Mouse (Mus musculus): Measurements from ENCODE around the gene Slc34a2.

Slc34a2 gene

GRCm38 (mm10) chr5:53031346-53031745 lies 6.5 kb upstream of the Slc34a2 start:
- no peak for DNase-seq

- DNase-seq: peak; percentile 16
These were observed 4.3 kb downstream of the Slc34a2 start for GRCm38 (mm10) chr5:53042034-53042748.

DNA sequence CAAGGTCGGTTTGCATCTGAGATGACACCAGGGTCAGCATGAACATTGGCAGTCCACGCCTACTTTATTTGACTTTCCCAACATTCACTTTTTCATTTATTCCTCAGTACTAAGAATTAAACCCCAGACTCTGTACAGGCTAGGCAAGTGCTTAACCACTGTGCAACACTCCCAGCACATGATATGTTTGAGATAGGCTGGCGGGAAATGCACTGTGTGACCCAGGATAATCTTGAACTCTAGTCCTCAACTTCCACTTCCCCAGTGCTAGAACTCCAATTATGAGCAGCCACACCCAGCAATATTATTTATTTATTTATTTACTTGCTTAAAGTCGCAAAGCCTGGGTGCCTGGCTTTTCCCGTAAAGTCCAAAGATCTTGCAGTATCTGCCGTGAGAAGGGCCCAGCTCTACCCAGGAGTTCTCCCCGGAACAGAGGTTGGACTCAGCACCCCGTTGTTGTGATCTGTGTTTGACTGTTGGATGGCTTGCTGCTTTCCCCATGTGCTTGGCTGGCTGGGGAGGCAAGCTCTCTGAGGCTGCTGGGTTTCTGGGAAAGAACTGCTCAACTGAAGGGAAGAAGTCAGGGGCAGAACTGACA lies 5.0 kb downstream of the Slc34a2 start:
- no peak for DNase-seq

GRCm38 (mm10) chr5:53043716-53044115 lies 5.8 kb downstream of the Slc34a2 start:
- DNase-seq: peak; percentile 41

GRCm38 (mm10) chr5:53047951-53048350 lies 10.1 kb downstream of the Slc34a2 start:
- DNase-seq: peak; percentile 47

DNA sequence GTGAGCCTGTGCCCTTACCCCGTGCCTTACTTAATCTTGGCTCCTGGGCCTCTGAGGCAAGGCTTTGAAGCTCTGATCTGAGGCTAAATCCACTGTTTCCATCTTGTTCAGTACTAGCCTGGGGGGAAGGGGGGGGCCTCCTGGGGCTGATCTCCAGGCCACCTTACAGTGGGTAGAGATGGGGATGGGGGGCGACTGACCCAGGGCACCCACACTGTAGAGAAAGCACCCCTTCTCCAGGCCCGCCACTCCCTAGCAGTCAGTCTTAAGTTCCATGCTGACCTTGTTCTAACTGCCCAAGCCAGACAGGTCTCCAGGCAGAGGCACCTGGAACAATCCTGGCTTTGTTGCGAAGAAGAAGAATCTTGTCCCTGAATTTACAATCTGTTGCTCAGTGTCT lies 10.7 kb downstream of the Slc34a2 start:
- DNase-seq: no peak

DNA sequence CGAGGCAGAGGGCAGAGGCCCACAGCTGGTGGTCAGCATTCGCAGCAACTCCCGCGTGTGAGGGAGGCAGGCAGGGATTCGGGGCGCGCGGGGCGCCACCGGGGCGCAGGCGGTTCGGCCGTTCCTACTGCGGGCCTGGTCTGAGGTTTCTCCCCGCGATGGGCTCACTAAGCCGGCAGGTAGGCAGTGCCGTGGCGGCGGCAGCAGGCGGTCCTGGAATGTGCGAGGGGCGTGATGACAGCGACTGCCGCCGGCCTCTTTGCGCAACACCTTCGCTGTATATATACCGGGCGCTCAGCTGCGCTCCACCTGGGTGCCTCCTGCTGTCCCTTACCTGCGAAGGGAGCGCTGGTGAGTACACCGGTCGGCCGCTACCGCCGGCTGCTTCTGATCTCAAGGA lies 11.2 kb downstream of the Slc34a2 start:
- peak; percentile 54 for DNase-seq

DNA sequence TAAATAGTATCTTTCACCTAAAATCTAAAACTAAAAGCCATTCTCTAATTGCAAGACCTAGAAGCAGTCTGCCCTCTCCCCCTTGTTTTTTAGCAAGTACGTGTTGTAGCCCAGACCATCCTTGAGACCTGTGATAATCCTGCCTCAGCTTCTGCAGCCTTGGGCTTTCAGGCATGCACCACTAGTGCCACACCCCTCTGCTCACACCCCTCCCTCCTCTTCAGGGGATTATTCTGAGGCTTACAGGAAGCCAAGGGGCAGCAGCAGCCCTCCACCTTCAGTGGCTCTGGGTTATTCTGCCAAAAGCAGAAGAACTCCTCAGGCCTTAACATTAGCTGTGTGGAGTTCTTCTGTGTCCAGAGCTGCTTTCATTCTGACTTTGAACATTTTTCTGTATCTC lies 13.1 kb downstream of the Slc34a2 start:
- no peak for DNase-seq

- no peak for DNase-seq
These were observed 15.4 kb downstream of the Slc34a2 start for GRCm38 (mm10) chr5:53053246-53053645.

DNA sequence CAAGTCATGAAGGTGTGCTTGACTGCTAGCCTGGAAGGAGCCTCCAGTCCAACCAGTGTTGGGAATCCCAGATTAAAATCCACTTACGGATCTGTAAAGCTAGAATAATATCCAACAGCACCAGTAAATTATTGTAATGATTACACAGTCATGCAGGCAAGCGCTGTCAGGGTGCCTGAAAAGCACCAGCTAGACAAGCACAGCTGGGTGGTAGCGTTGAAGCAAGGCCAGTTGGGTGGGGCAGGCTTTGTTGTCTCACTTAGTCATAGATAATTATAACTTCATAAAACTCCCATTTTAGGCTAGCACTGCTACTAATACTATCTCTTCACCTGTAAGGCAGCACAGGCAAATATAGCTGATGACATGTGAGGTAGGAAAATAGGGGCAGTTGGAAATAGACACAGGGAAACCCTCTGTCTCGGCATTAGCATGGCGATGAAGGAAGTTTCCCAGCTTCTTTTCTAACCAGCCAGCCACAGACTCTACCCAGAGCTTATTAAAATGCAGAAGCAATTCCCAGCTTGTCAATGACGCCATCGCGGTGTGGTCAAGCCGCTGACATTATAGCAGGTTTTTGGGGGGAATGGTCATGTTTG lies 23.8 kb downstream of the Slc34a2 start:
- DNase-seq: no peak

DNA sequence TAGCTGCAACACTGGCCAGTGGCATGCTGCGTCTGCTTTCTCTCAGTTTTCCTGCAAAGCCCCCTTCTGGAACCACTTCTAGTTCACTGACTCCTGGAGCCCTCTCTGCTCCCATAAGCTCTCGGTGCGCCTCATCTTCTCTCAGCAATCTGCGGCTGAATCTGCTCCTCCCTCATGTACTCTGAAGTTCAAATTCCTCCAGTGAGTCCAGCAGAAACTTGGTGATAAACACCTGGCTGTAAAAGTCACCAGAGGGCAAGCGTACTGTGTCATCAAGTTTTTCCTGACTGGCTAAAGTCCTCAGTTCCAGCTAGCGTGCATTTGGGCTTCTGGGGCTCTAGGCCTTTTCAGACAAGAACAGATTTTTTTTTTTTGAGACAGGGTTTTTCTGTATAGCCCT lies 36.7 kb downstream of the Slc34a2 start:
- peak; percentile 33 for DNase-seq

DNA sequence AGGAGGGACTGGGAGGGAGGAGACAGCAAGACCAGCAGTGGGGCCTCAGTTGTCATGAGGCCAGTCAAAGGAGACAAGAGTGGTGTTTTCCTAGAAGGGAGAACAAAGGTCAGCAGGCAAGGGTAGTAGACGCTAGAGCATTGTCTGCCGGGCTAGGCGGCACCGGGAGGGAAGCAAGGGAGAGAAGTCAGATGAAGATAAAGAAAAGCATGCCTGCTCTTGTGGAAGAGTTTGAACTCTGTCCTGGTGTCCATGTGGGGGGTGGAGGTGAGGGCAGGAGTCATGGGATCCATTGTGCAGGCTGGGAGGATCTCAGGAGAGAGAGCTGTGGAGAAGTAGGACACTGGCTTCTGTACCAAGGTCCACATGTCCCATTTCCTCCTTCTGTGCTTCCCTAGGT lies 40.6 kb downstream of the Slc34a2 start:
- peak; percentile 54 for DNase-seq

DNA sequence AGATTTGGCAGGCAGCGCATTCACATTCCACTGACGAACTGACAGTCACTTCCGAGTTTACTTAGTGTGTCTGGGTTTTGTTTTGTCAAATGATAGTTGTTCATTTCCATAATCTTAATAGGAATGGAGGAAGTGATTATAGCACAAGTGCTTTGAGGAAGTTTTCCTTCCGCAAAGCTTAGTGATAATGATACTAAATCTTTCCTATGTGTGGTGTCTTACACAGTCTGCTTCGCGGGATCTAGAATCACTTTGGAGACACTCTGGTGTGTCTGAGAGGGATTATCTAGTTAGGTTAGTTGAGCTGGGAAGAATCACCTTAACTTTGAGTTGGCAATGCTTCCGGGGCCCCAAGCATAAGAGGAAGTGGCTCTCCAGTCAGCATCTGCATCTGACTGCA lies 49.6 kb downstream of the Slc34a2 start:
- DNase-seq: no peak

- no peak for DNase-seq
These were observed 53.5 kb downstream of the Slc34a2 start for GRCm38 (mm10) chr5:53091331-53091730.

DNA sequence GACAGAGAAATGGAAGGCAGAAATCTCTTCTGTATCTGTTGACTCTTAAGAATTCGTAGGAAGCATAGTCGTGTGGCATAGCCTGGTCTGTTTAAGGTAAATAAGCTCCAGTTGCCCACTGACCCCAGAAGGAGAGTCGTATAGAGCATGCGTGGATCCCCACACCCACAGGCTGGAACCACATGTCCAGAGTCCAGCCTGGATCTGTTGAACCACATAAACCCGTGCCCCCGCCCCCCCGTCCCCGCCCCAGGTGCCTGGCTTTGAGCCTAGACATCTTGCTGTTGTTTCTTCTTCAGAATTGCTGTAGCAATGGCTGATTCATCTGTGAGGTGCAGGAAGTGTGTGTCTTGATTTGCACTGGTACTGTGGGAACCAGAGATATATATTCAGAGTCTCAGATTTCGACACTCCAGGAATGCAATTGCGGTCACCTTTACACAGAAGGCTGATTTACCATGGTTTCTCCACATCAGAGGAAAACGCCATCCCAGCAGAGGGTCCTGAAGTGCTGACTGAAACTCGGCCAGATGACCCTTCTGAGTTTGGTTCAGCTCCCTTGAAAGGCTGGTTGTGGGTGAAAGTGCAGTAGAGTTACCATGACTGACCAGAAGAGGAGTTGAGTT lies 64.1 kb downstream of the Slc34a2 start:
- peak; percentile 62 for DNase-seq

DNA sequence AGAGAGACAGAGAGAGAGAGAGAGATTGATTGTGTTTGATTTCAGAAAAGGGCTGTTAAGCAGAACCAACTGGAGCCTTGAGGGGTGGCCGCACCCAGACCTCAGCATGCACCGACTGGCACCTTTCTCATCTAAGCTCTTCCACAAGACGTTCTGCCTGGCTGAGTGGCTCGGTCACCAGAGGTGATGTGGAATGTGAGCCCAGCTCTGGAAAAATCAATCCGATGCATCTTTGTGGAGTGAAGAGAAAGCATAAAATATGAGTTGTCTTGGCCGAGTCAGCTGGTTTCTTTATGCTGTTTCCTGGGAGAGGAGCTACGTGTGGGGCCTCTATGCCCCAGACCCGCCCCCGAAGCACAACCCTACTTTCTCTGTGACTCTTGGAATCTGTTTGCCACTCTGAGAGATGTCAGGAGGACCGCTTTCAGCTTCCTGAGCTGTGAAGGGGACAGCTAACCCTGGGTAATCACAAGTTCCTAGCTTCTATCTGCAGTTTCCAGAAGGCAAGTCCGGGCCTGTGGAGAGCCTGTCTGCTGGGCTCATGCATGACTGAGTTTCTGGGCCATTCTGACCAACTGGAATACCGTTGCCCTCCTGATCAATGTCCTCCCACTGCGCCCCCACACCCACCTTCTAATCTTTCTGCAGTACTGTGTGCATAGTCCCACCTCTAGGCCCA lies 66.4 kb downstream of the Slc34a2 start:
- peak; percentile 57 for DNase-seq

- DNase-seq: peak; percentile 76
These were observed 67.8 kb downstream of the Slc34a2 start for GRCm38 (mm10) chr5:53105716-53106115.

DNA sequence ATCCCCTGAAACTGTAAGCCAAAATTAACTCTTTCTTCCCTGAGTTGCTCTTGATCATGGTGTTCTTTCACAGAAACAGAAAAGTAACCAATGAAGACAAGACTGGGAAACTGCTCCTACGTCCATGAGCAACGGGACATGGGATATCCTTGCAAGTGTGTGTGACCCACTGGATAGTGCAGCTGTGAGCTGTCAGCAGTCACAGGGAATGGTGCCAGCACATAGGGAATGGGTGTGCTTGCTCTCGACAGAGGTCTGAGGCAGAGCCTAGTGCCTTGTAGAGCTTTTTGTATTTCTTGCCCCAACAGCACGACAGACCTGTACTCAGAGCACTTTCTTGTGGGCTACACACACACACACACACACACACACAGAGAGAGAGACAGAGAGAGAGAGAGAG lies 68.2 kb downstream of the Slc34a2 start:
- DNase-seq: peak; percentile 37

DNA sequence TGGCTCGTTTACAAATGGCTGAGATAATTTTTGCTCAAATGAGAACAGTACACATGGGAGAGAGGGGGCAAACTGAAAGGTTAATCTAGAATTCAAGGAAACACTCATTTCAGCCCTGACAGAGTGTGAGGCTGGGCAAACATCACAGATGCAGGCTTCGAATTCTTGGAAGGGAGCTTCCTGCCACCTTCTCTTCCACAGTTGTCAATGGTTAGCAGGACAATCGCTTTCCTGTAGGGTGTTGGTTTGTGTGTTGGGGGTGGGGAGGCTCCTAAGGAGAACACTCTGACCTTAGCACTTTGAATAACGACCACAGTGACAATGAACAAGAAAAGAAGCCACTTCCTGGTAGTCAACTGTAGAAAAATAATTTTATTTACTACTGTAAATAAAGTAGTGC lies 68.8 kb downstream of the Slc34a2 start:
- no peak for DNase-seq

DNA sequence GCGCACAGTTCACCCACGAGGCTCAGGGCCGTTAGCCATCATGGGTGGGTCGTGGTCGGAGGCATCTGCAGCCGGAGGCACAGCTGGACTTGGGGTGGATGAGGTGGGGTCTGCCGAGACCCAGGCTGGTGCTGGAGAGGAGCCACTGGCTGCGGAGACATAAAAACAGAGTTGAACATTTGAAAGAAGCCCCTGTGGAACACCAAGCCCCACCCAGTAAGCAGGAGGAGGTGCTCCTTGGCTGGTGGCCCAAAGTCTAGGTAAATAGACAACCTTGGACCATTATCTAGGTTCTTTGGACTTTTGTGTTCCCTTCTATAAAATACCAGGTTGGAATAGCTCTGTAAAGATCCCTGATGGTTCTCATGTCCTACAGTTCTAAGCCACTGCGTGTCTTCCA lies 70.1 kb downstream of the Slc34a2 start:
- peak; percentile 57 for DNase-seq

GRCm38 (mm10) chr5:53108668-53109067 lies 70.8 kb downstream of the Slc34a2 start:
- peak; percentile 23 for DNase-seq

DNA sequence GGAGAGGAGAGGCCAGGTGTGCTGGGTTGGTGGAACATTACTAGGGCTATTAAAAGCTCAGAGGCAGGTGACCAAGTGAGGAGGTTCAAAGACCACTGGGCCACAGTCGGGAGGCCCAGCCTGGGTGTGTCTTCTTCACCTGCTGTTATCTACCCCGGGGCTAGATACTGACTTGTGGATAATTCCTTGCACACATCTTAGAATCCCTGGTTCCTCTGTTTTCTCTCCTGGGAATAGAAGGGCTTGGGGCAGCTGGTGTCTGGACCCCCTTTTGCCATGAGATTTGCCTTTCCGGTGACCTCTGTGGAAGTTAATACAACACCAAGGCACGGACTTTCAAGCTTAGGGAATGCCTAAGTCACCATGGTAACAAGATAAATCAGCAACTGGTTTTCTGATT lies 72.3 kb downstream of the Slc34a2 start:
- DNase-seq: peak; percentile 34

DNA sequence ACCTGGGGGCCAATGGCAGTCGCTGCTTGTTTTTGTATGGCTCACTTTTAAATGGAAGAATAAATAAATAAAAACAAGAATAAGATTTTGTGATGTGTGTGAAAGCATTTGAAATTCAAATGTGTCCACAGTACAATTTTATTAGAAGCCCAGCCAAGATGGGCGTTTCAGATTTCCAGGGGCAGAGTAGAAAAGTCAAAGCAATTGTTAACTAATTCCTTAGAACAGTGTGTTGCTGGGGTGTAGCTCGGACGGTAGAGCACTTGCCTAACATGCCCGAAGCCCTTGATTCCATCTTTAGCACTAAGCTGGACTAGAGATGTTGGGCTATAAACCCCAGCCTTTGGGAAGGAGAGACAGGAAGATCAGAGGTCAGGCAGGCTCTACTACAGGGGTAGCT lies 73.2 kb downstream of the Slc34a2 start:
- peak; percentile 38 for DNase-seq
